Mouse (Mus musculus) G1E (cell line): ENCODE results near the gene Cpxm1.

Experiments
- CTCF ChIP-seq: IDR thresholded peaks from 2 replicates; pipeline ENCODE4 v1.5.1; 2012; ENCODE audit warnings: low read depth, low read length, inconsistent platforms, mixed read lengths
- TAL1 ChIP-seq: conservative IDR thresholded peaks from 2 replicates; pipeline ENCODE4 v1.6.1; 2012; ENCODE audit warnings: low read depth, low read length, inconsistent platforms, mixed read lengths

DNA sequence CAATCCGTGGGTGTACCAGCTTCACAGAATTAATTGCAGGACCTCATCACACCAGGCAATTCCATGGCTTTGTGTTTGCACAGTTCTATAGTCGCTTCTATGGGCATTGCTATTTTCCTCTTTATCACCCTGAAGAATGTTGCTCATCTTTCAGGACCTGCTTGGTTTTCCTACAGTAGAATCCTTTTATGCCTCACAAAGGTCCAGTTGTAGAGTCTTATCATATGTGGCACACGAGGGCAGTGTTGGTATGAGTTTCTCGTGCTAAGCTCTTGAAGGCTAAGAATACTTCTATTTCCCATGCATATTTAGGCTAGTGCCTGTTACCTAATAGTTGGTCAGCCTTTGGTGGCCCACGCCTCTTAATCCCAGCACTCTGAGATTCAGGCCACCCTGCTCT lies 27.7 kb upstream of the Cpxm1 start:
- TF ChIP-seq CTCF (no peak), TAL1 (no peak)
